Mouse (Mus musculus) brain, embryonic 14.5 days (tissue): ENCODE data around the gene Prdm5.

ENCODE experiments used
- CTCF ChIP-seq: fragments of 200-500 bp; IDR thresholded peaks from 2 replicates; pipeline ENCODE4 v1.5.1; 2012; ENCODE audit warnings: inconsistent platforms, mild to moderate bottlenecking, moderate library complexity, borderline replicate concordance; ENCODE audit not compliant: insufficient read depth, insufficient read length; ENCODE audit errors: extremely low read depth
- POLR2A ChIP-seq: fragments of 200-500 bp; IDR thresholded peaks from 2 replicates; pipeline ENCODE4 v1.6.1; 2012; ENCODE audit warnings: mild to moderate bottlenecking, inconsistent platforms, borderline replicate concordance; ENCODE audit not compliant: poor library complexity, insufficient read depth, insufficient read length, severe bottlenecking; ENCODE audit errors: extremely low read depth

DNA sequence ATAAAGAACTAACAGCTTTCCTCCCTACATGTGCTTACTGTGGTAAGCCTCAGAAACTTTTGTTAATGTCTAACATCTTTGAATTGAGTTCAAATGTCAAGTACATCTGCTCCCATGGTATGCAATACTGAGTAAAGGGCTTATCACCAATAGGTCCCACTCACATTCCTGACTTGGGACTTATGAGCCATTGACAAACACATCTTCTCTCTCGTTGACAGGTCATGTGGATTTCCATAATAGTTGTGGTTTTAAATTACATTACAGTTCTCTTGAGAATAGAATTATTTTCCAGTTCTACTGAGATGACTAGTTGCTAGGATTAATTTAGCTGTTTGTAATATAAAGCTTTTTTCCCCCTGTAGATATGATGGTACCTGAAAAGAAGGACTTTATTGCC is 49.9 kb downstream of the Prdm5 start:
- no peak for TF ChIP-seq CTCF
- no peak for TF ChIP-seq POLR2A
